Comparison of ENCODE assay signal across 9 mouse cellular contexts in the genomic region with DNA sequence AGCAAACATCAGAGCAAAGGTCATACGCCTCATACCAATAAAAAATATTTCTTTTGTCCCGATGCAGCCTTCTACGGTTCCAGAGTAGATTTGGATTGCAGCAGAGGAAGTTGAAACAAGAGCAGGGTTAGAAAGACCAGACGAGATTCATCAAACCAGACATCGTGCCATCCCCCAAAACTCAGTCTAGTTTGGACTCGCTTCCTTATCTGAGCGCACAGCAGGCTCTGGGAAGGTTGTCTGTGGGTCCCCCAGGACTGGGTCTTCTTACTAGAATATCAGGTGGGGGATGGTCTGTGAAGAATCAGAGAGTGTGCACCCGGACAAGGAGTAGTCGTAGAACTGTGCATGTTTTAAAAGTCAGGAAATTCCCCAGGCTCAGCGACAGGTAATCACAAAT.
A peak's percentile ranks its signal among the peaks of the same experiment; 100 is the strongest.
DNase-seq lines count a peak whose midpoint lies in the region; ATAC-seq and TF ChIP-seq lines count a peak whose summit lies in the region.
"Had no signal": no experiment of that assay in that cellular context is flagged by ENCODE, and none has a peak within 500 bp of the region (broad histone marks: within the 10 kb centered on the region; RNA-seq: fewer than 3 reads in every experiment).

No protein-coding gene starts in this region.

- H3K36me3 ChIP-seq in embryonic facial prominence, embryonic 11.5 days (replicated peaks; ENCODE audit: control insufficient read depth, insufficient read depth, low read depth, low read length), result no peaks in the 10 kb centered on the region
- no peaks in the 10 kb centered on the region for H3K36me3 ChIP-seq in intestine, embryonic 15.5 days
- no peaks in the 10 kb centered on the region for H3K36me3 ChIP-seq in liver, postnatal 0 days (replicated peaks; ENCODE audit: insufficient read depth, low read length)
- H3K36me3 ChIP-seq: midbrain, embryonic 12.5 days had no signal

- TF ChIP-seq CTCF in liver, postnatal 0 days (IDR thresholded peaks at IDR 0.05; ENCODE audit: low read depth), result no peak

- no peak for TF ChIP-seq EP300 in liver, postnatal 0 days (IDR thresholded peaks at IDR 0.05; ENCODE audit: low read depth)

- H3K4me1 ChIP-seq in embryonic facial prominence, embryonic 11.5 days (ENCODE audit: control insufficient read depth, insufficient read depth, low read length), result no peaks in the 10 kb centered on the region; the same call in 1 of the 2 replicates
- H3K4me1 ChIP-seq in intestine, embryonic 15.5 days (replicated peaks), result peaks cover 2% of the 10 kb centered on the region; the same call in 1 of the 2 replicates
- no peaks in the 10 kb centered on the region for H3K4me1 ChIP-seq in liver, postnatal 0 days (ENCODE audit: insufficient read depth)

- H3K4me2 ChIP-seq in embryonic facial prominence, embryonic 11.5 days (ENCODE audit: low read depth, low read length), result no peak overlapping the region; the same call in 1 of the 2 replicates
- H3K4me2 ChIP-seq in intestine, embryonic 15.5 days (replicated peaks), result peak overlapping the region; percentile 45
- peak overlapping the region; percentile 61 for H3K4me2 ChIP-seq in liver, postnatal 0 days (ENCODE audit: low read depth, low read length)
- H3K4me2 ChIP-seq: midbrain, embryonic 12.5 days had no signal

- no peaks in the 10 kb centered on the region for H3K27me3 ChIP-seq in embryonic facial prominence, embryonic 11.5 days (ENCODE audit: control insufficient read depth, insufficient read depth, low read length)
- no peaks in the 10 kb centered on the region for H3K27me3 ChIP-seq in intestine, embryonic 15.5 days (replicated peaks)
- H3K27me3 ChIP-seq in liver, postnatal 0 days (ENCODE audit: insufficient read depth, low read length), result no peaks in the 10 kb centered on the region
- H3K27me3 ChIP-seq: midbrain, embryonic 12.5 days had no signal

- ATAC-seq in embryonic facial prominence, embryonic 11.5 days (replicated peaks; ENCODE audit: insufficient number of reproducible peaks, low FRiP score, low TSS enrichment, low read depth), result no peak
- peak; percentile 28; the same call in 1 of the 2 replicates for ATAC-seq in intestine, embryonic 15.5 days
- no peak; the same call in 1 of the 2 replicates for ATAC-seq in liver, postnatal 0 days
- no peak for ATAC-seq in megakaryocyte-erythroid progenitor cell, adult 5-6 weeks (replicated peaks; ENCODE audit: low FRiP score, low TSS enrichment, poor library complexity, severe bottlenecking)

- H3K4me3 ChIP-seq in embryonic facial prominence, embryonic 11.5 days (ENCODE audit: low read depth, low read length), result no peak overlapping the region
- H3K4me3 ChIP-seq in intestine, embryonic 15.5 days (replicated peaks), result no peak overlapping the region
- peak overlapping the region; percentile 37 for H3K4me3 ChIP-seq in liver, postnatal 0 days (ENCODE audit: low read depth, low read length)
- H3K4me3 ChIP-seq: midbrain, embryonic 12.5 days had no signal

- H3K27ac ChIP-seq in embryonic facial prominence, embryonic 11.5 days (replicated peaks; ENCODE audit: low read depth, low read length), result no peak overlapping the region; the same call in 1 of the 2 replicates
- no peak overlapping the region for H3K27ac ChIP-seq in intestine, embryonic 15.5 days
- peak overlapping the region; percentile 80 for H3K27ac ChIP-seq in liver, postnatal 0 days (ENCODE audit: low read depth)
- H3K27ac ChIP-seq: midbrain, embryonic 12.5 days had no signal

- 21% methylated on average over 10 of the region's 10 CpGs for WGBS in embryonic facial prominence, embryonic 11.5 days
- WGBS in intestine, embryonic 15.5 days, result 23% methylated on average over 10 of the region's 10 CpGs
- WGBS in liver, postnatal 0 days (ENCODE audit: insufficient replicate concordance), result 31% methylated on average over 10 of the region's 10 CpGs

- H3K9ac ChIP-seq in embryonic facial prominence, embryonic 11.5 days (replicated peaks; ENCODE audit: low read length), result no peak overlapping the region
- no peak overlapping the region for H3K9ac ChIP-seq in intestine, embryonic 15.5 days
- H3K9ac ChIP-seq in liver, postnatal 0 days (replicated peaks), result peak overlapping the region; percentile 46; the same call in 1 of the 2 replicates
- H3K9ac ChIP-seq: midbrain, embryonic 12.5 days had no signal

- no peaks in the 10 kb centered on the region for H3K9me3 ChIP-seq in embryonic facial prominence, embryonic 11.5 days (replicated peaks; ENCODE audit: control insufficient read depth, low read length)
- no peaks in the 10 kb centered on the region for H3K9me3 ChIP-seq in intestine, embryonic 15.5 days
- no peaks in the 10 kb centered on the region for H3K9me3 ChIP-seq in liver, postnatal 0 days (ENCODE audit: low read length)
- H3K9me3 ChIP-seq: midbrain, embryonic 12.5 days had no signal

- peak; percentile 5 for DNase-seq in kidney, adult 9 months
- no peak for DNase-seq in kidney, adult 8-10 months
- DNase-seq in embryonic facial prominence, embryonic 11.5 days (ENCODE audit: low spot score), result peak; percentile 56
- DNase-seq in liver, postnatal 0 days, result peak; percentile 18
- no peak for DNase-seq in adipocyte (ENCODE audit: low spot score)
- DNase-seq in right cerebral cortex, postnatal 10 days (ENCODE audit: low spot score in 2 of 2), result no peak

Comparison
In these comparisons a context has a peak if more than half of its experiments do, and no peak if none do; other contexts are left out.
1. DNase-seq: peak in kidney, adult 9 months (single experiment), embryonic facial prominence, embryonic 11.5 days (single experiment) and liver, postnatal 0 days (single experiment); none in kidney, adult 8-10 months (0 of 2), adipocyte (single experiment) and right cerebral cortex, postnatal 10 days (0 of 2).